Mouse (Mus musculus) MEL (cell line): ENCODE measurements around the gene Gprasp1. TPM values are rescaled to one million over a fixed set of nuclear protein-coding genes. Genes with fewer than 3 reads are reported as not detected.

ENCODE experiments used
- DNase-seq: peaks from one replicate; pipeline ENCODE4 v3.0.0; 2011; ENCODE audit warnings: low read depth, low spot score
- H3K27ac ChIP-seq: 2 replicates; pipeline ENCODE4 v1.5.1; 2012; ENCODE audit warnings: low read depth, mild to moderate bottlenecking, control low read depth, low read length, moderate library complexity; ENCODE audit not compliant: control insufficient read depth
- H3K27me3 ChIP-seq, 2 experiments: fragments of 150-350 bp in 1 of 2; sonication (generic) in 1 of 2; 2 replicates each; pipeline ENCODE4 v1.6.1; 2012; ENCODE audit warnings: low read length in 2 of 2, mild to moderate bottlenecking in 2 of 2, improper control_type of control experiment in 1 of 2, moderate library complexity in 1 of 2; ENCODE audit not compliant: insufficient read depth in 2 of 2, control insufficient read depth in 1 of 2
- H3K36me3 ChIP-seq, 2 experiments: 2 replicates each; pipeline ENCODE4 v1.6.1; 2012 to 2014; ENCODE audit warnings: low read length in 2 of 2, improper control_type of control experiment in 1 of 2, inconsistent platforms in 1 of 2, mild to moderate bottlenecking in 1 of 2; ENCODE audit not compliant: insufficient read depth in 2 of 2, control insufficient read depth in 1 of 2
- H3K4me1 ChIP-seq, 2 experiments: fragments of 150-350 bp in 1 of 2; sonication (generic) in 1 of 2; 2 replicates each; pipeline ENCODE4 v1.6.1; 2012; ENCODE audit warnings: low read length in 2 of 2, improper control_type of control experiment in 1 of 2, mild to moderate bottlenecking in 1 of 2; ENCODE audit not compliant: insufficient read depth in 2 of 2, control insufficient read depth in 1 of 2
- H3K4me3 ChIP-seq, 2 experiments: fragments of 150-350 bp in 1 of 2; sonication (generic) in 1 of 2; 2 replicates each; pipeline ENCODE4 v1.5.1; 2012; ENCODE audit warnings: low read depth in 2 of 2, low read length in 2 of 2, mild to moderate bottlenecking in 2 of 2, moderate library complexity in 2 of 2, control low read depth in 1 of 2, improper control_type of control experiment in 1 of 2; ENCODE audit not compliant: control insufficient read depth in 1 of 2, insufficient read depth in 1 of 2
- H3K79me2 ChIP-seq: 2 replicates; pipeline ENCODE4 v1.6.1; 2012; ENCODE audit warnings: mild to moderate bottlenecking, low read length, moderate library complexity; ENCODE audit not compliant: control insufficient read depth, poor library complexity, insufficient read depth
- H3K9ac ChIP-seq: 2 replicates; pipeline ENCODE4 v1.6.1; 2012; ENCODE audit warnings: low read depth, mild to moderate bottlenecking, control low read depth, low read length, moderate library complexity; ENCODE audit not compliant: control insufficient read depth, poor library complexity, severe bottlenecking
- H3K9me3 ChIP-seq: fragments of 150-350 bp; sonication (generic); replicated peaks from 2 replicates; pipeline ENCODE4 v1.6.1; 2012; ENCODE audit warnings: mild to moderate bottlenecking, low read length, improper control_type of control experiment, moderate library complexity; ENCODE audit not compliant: insufficient read depth
- BHLHE40 ChIP-seq: IDR thresholded peaks from 2 replicates; pipeline ENCODE4 v1.6.1; 2012; ENCODE audit warnings: low read depth, mild to moderate bottlenecking, inconsistent platforms, low read length, improper control_type of control experiment, borderline replicate concordance
- CHD1 ChIP-seq: IDR thresholded peaks from 2 replicates; pipeline ENCODE4 v1.6.1; 2012; ENCODE audit warnings: low read depth, mild to moderate bottlenecking, inconsistent platforms, low read length, improper control_type of control experiment
- CHD2 ChIP-seq: IDR thresholded peaks from 2 replicates; pipeline ENCODE4 v1.6.1; 2011; ENCODE audit warnings: low read length, improper control_type of control experiment
- CTCF ChIP-seq, 3 experiments: IDR thresholded peaks in 2 of 3; conservative IDR thresholded peaks in 1 of 3; 2 replicates each; pipeline ENCODE4 v1.5.1; 2011 to 2012; ENCODE audit warnings: low read length in 3 of 3, low read depth in 2 of 3, mild to moderate bottlenecking in 2 of 3, improper control_type of control experiment in 1 of 3, inconsistent platforms in 1 of 3, mixed read lengths in 1 of 3, moderate library complexity in 1 of 3; ENCODE audit not compliant: control insufficient read depth in 1 of 3, insufficient read depth in 1 of 3, poor library complexity in 1 of 3, severe bottlenecking in 1 of 3
- ELF1 ChIP-seq: IDR thresholded peaks from 2 replicates; pipeline ENCODE4 v1.6.1; 2014; ENCODE audit warnings: low read depth, mild to moderate bottlenecking, inconsistent platforms, low read length, improper control_type of control experiment, moderate library complexity
- EP300 ChIP-seq, 2 experiments: IDR thresholded peaks; 2 replicates each; pipeline ENCODE4 v1.6.1; 2011; ENCODE audit warnings: improper control_type of control experiment in 2 of 2, low read length in 2 of 2, low read depth in 1 of 2, mild to moderate bottlenecking in 1 of 2
- ETS1 ChIP-seq: IDR thresholded peaks from 2 replicates; pipeline ENCODE4 v1.6.1; 2012; ENCODE audit warnings: low read depth, mild to moderate bottlenecking, inconsistent platforms, low read length, improper control_type of control experiment, moderate library complexity
- GABPA ChIP-seq: IDR thresholded peaks from 2 replicates; pipeline ENCODE4 v1.6.1; 2012; ENCODE audit warnings: low read depth, mild to moderate bottlenecking, inconsistent platforms, low read length, improper control_type of control experiment, moderate library complexity
- GATA1 ChIP-seq: IDR thresholded peaks from 2 replicates; pipeline ENCODE4 v1.6.1; 2011; ENCODE audit warnings: low read depth, low read length, improper control_type of control experiment
- HCFC1 ChIP-seq: IDR thresholded peaks from 2 replicates; pipeline ENCODE4 v1.6.1; 2012; ENCODE audit warnings: low read depth, mild to moderate bottlenecking, inconsistent platforms, low read length, improper control_type of control experiment, moderate library complexity
- KAT2A ChIP-seq: conservative IDR thresholded peaks from 2 replicates; pipeline ENCODE4 v1.6.1; 2012; ENCODE audit warnings: low read depth, low read length, improper control_type of control experiment, inconsistent platforms
- MAFK ChIP-seq: IDR thresholded peaks from 2 replicates; pipeline ENCODE4 v1.6.1; 2011; ENCODE audit warnings: low read depth, mild to moderate bottlenecking, low read length, improper control_type of control experiment, borderline replicate concordance
- MAX ChIP-seq: IDR thresholded peaks from 2 replicates; pipeline ENCODE4 v1.6.1; 2011; ENCODE audit warnings: low read length, improper control_type of control experiment
- MAZ ChIP-seq: IDR thresholded peaks from 2 replicates; pipeline ENCODE4 v1.6.1; 2012; ENCODE audit warnings: low read depth, mild to moderate bottlenecking, inconsistent platforms, low read length, improper control_type of control experiment
- MEF2A ChIP-seq: IDR thresholded peaks from 2 replicates; pipeline ENCODE4 v1.6.1; 2014; ENCODE audit warnings: low read depth, mild to moderate bottlenecking, inconsistent platforms, low read length, improper control_type of control experiment; ENCODE audit not compliant: poor library complexity, insufficient replicate concordance, severe bottlenecking; ENCODE audit errors: extremely low read depth
- MXI1 ChIP-seq: IDR thresholded peaks from 2 replicates; pipeline ENCODE4 v1.6.1; 2011; ENCODE audit warnings: mild to moderate bottlenecking, low read depth, low read length, improper control_type of control experiment
- MYB ChIP-seq: IDR thresholded peaks from 2 replicates; pipeline ENCODE4 v1.6.1; 2011; ENCODE audit warnings: mild to moderate bottlenecking, low read depth, low read length, improper control_type of control experiment
- MYC ChIP-seq: IDR thresholded peaks from 2 replicates; pipeline ENCODE4 v1.6.1; 2011; ENCODE audit warnings: low read depth, mild to moderate bottlenecking, low read length, improper control_type of control experiment, moderate library complexity
- NELFE ChIP-seq: IDR thresholded peaks from 2 replicates; pipeline ENCODE4 v1.6.1; 2011; ENCODE audit warnings: low read depth, low read length, improper control_type of control experiment
- NRF1 ChIP-seq: IDR thresholded peaks from 2 replicates; pipeline ENCODE4 v1.6.1; 2014; ENCODE audit warnings: low read depth, mild to moderate bottlenecking, inconsistent platforms, low read length, improper control_type of control experiment, moderate library complexity; ENCODE audit not compliant: poor library complexity, insufficient read depth, severe bottlenecking
- POLR2A ChIP-seq, 2 experiments: IDR thresholded peaks; 2 replicates each; pipeline ENCODE4 v1.6.1; 2011 to 2012; ENCODE audit warnings: low read length in 2 of 2, mild to moderate bottlenecking in 2 of 2, control low read depth in 1 of 2, improper control_type of control experiment in 1 of 2, low read depth in 1 of 2, moderate library complexity in 1 of 2; ENCODE audit not compliant: control insufficient read depth in 1 of 2, insufficient read depth in 1 of 2, poor library complexity in 1 of 2
- POLR2AphosphoS2 ChIP-seq: IDR thresholded peaks from 2 replicates; pipeline ENCODE4 v1.6.1; 2011; ENCODE audit warnings: low read length, improper control_type of control experiment
- RAD21 ChIP-seq: IDR thresholded peaks from 2 replicates; pipeline ENCODE4 v1.6.1; 2011; ENCODE audit warnings: mild to moderate bottlenecking, low read depth, low read length, improper control_type of control experiment
- RCOR1 ChIP-seq: IDR thresholded peaks from 2 replicates; pipeline ENCODE4 v1.6.1; 2012; ENCODE audit warnings: low read depth, mild to moderate bottlenecking, inconsistent platforms, low read length, improper control_type of control experiment
- SIN3A ChIP-seq: IDR thresholded peaks from 2 replicates; pipeline ENCODE4 v1.6.1; 2012; ENCODE audit warnings: low read length, improper control_type of control experiment, inconsistent platforms
- SMC3 ChIP-seq: IDR thresholded peaks from 2 replicates; pipeline ENCODE4 v1.6.1; 2011; ENCODE audit warnings: low read depth, low read length, improper control_type of control experiment
- TAL1 ChIP-seq: IDR thresholded peaks from 2 replicates; pipeline ENCODE4 v1.6.1; 2012; ENCODE audit warnings: mild to moderate bottlenecking, inconsistent platforms, low read length, moderate library complexity, mixed read lengths
- TBP ChIP-seq: IDR thresholded peaks from 2 replicates; pipeline ENCODE4 v1.8.0; 2011; ENCODE audit warnings: low read depth, low read length, improper control_type of control experiment
- TCF12 ChIP-seq: IDR thresholded peaks from 2 replicates; pipeline ENCODE4 v1.6.1; 2014; ENCODE audit warnings: low read depth, mild to moderate bottlenecking, inconsistent platforms, low read length, improper control_type of control experiment, moderate library complexity
- UBTF ChIP-seq: IDR thresholded peaks from 2 replicates; pipeline ENCODE4 v1.6.1; 2012; ENCODE audit warnings: low read depth, mild to moderate bottlenecking, inconsistent platforms, low read length, improper control_type of control experiment, moderate library complexity, borderline replicate concordance; ENCODE audit not compliant: insufficient read depth
- USF2 ChIP-seq, 2 experiments: IDR thresholded peaks; 2 replicates each; pipeline ENCODE4 v1.6.1; 2011 to 2012; ENCODE audit warnings: improper control_type of control experiment in 2 of 2, low read length in 2 of 2, borderline replicate concordance in 1 of 2, inconsistent platforms in 1 of 2, low read depth in 1 of 2, mild to moderate bottlenecking in 1 of 2; ENCODE audit not compliant: insufficient read depth in 1 of 2
- ZC3H11A ChIP-seq: IDR thresholded peaks from 2 replicates; pipeline ENCODE4 v1.6.1; 2012; ENCODE audit warnings: low read depth, mild to moderate bottlenecking, inconsistent platforms, low read length, improper control_type of control experiment
- ZKSCAN1 ChIP-seq: IDR thresholded peaks from 2 replicates; pipeline ENCODE4 v1.6.1; 2012; ENCODE audit warnings: low read depth, mild to moderate bottlenecking, inconsistent platforms, low read length, improper control_type of control experiment, moderate library complexity
- ZMIZ1 ChIP-seq: IDR thresholded peaks from 2 replicates; pipeline ENCODE4 v1.6.1; 2012; ENCODE audit warnings: low read depth, mild to moderate bottlenecking, inconsistent platforms, low read length, improper control_type of control experiment, moderate library complexity
- ZNF384 ChIP-seq: IDR thresholded peaks from 2 replicates; pipeline ENCODE4 v1.6.1; 2012; ENCODE audit warnings: low read depth, mild to moderate bottlenecking, inconsistent platforms, low read length, improper control_type of control experiment
- polyA plus RNA-seq, 2 experiments: library from polyadenylated mRNA; stranded (reverse) in 1 of 2; unstranded in 1 of 2; fragments of >175 nt in 1 of 2; fragments of >200 nt in 1 of 2; gene quantifications; 2 replicates each; pipeline versions ENCODE4 v1.2.1 to v1.2.4; 2012; ENCODE audit warnings: low replicate concordance in 2 of 2, low read depth in 1 of 2; ENCODE audit not compliant: insufficient read length in 2 of 2, insufficient read depth in 1 of 2, missing spikeins in 1 of 2
- total RNA-seq: library from RNA; depleted of rRNA; stranded (reverse); fragments of 300-350 nt; gene quantifications from 2 replicates; pipeline ENCODE4 v1.2.3, GENCODE M21; 2012; rRNA removed

The Gprasp1 gene
- total RNA-seq: 13.3 and 13.8 TPM in 2 replicates
- 10 to 100 TPM in 1 of 2 experiments, not detected in 1; 25.0 TPM for polyA plus RNA-seq

DNA sequence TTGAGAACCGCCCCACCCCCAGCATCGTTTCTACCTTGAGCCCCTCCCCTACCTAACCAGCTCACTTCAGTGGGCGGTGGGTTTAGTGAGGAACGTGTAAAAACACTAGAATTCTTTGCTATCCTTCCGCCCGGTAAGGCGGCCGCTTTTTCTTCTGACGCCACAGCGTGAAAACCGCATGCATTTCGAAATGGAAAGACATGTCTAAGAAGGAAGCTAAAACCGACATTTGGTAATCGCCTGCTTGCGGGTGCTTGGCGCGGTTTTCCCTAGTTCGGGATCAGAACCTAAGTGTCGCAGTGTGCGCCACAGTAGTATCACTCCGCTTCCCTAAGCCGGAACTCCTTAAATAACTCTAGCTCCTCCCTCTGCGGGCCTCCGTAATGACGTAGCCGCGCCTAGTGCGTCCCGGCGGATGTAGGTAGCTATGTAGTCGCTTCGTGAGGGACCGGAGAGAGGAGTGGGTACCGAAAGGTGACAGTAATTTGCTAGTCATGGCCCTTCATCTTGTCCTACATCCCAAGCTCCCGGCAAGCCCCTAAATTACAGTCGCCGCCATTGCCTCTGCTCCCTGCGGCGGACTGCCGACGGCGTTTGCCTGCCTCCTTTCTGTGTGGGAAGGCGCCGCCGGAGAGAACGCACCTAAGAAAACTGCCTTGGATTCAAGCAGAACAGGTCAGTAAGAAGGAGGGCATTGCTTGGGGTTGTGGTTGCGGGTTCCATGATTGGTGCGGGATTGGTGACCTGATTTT is at the start of gene Gprasp1, which contains the start of gene Armcx5:
TSS of gene Gprasp1 (plus strand) at position 430 of the 752 bp plus-strand sequence.
TSS of gene Armcx5 (plus strand) at position 430 of the 752 bp plus-strand sequence.
- H3K9me3 ChIP-seq: no peaks in the 10 kb centered on the region
- peaks cover 3 to 11% of the 10 kb centered on the region in 2 experiments for H3K36me3 ChIP-seq
- H3K27me3 ChIP-seq: no peaks in the 10 kb centered on the region; a peak in 2 of 4 replicates
- peak; percentile 97 for DNase-seq
- 0 out of 4 replicates have a peak, but pooled peaks cover 0 to 4% of the 10 kb centered on the region in 2 experiments for H3K4me1 ChIP-seq
- peak within 1 kb of the TSS; percentile 79 for H3K27ac ChIP-seq
- H3K79me2 ChIP-seq: peaks cover 9% of the 10 kb centered on the region
- H3K4me3 ChIP-seq: peak within 1 kb of the TSS; percentile 93 to 97
- H3K9ac ChIP-seq: peak within 1 kb of the TSS; percentile 91
- TF ChIP-seq MEF2A (no peak), MAX (no peak), ELF1 (peak; percentile 87), CTCF (IDR thresholded peaks at IDR 0.05 in 2 of 3, conservative IDR thresholded peaks at IDR 0.05 in 1 of 3; ENCODE audit: control insufficient read depth in 1 of 3, insufficient read depth in 1 of 3, low read depth in 2 of 3, low read length in 3 of 3, poor library complexity in 1 of 3, severe bottlenecking in 1 of 3) (no peak), RAD21 (no peak), CHD1 (no peak), ZC3H11A (no peak), ZNF384 (no peak), USF2 (IDR thresholded peaks at IDR 0.05; ENCODE audit: borderline replicate concordance in 1 of 2, insufficient read depth in 1 of 2, low read depth in 1 of 2, low read length in 2 of 2) (no peak), TAL1 (no peak), HCFC1 (peak; percentile 90), SIN3A (peak; percentile 80), POLR2AphosphoS2 (peak; percentile 90), SMC3 (no peak), MYC (0 out of 2 replicates have a peak, but pooled peaks have one; percentile 57), MAZ (no peak), RCOR1 (no peak), ZMIZ1 (peak; percentile 35; the same call in 1 of the 2 replicates), KAT2A (peak; percentile 87), EP300 (IDR thresholded peaks at IDR 0.05; ENCODE audit: low read depth in 1 of 2, low read length in 2 of 2) (no peak; a peak in 2 of 4 replicates), UBTF (no peak), ZKSCAN1 (no peak), NELFE (peak; percentile 89), GABPA (no peak), CHD2 (no peak), GATA1 (no peak), BHLHE40 (peak; percentile 21; the same call in 1 of the 2 replicates), NRF1 (no peak), TBP (peak; percentile 89), ETS1 (no peak), POLR2A (IDR thresholded peaks at IDR 0.05; ENCODE audit: control insufficient read depth in 1 of 2, insufficient read depth in 1 of 2, low read depth in 1 of 2, low read length in 2 of 2, poor library complexity in 1 of 2) (peak; percentile 58 to 89), MYB (no peak), TCF12 (0 out of 2 replicates have a peak, but pooled peaks have one; percentile 22), MAFK (no peak), MXI1 (peak; percentile 58)
